Mouse (Mus musculus) adipose tissue, adult 10 weeks (tissue): ENCODE measurements around the gene Slc45a2. TPM values are rescaled to one million over a fixed set of nuclear protein-coding genes. Genes with fewer than 3 reads are reported as not detected.

Experiments used
- polyA plus RNA-seq: library from polyadenylated mRNA; stranded (reverse); fragments of 350-450 nt; fragmentation: Illumina TruSeq; extraction: RNeasy Lipid Tissue Mini Kit (QIAGEN cat#74804); gene quantifications from one replicate; pipeline ENCODE4 v1.2.3, GENCODE M21; 2014; ENCODE audit warnings: low read depth, low replicate concordance

The Slc45a2 gene
- polyA plus RNA-seq = not detected

DNA sequence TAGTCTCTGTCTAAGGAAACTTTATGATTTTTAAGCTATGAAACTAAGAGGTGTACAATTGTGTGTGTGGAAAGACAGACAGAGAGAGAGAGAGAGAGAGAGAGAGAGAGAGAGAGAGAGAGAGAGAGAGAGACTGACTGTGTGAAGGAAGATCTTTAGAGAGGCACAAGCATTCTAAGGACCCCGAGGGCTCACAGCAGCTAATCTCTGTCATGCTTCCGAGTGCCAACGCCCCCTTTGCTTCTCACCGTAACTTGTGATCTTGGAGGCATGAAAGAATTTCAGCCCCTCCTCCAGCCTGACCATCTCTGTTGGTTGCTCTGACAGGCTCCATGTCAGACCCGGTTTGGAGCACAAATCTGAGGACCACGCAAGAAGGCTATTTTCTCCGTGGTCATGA is at the start of gene Slc45a2:
TSS of gene Slc45a2 (plus strand) at position 301 of the 400 bp plus-strand sequence.

DNA sequence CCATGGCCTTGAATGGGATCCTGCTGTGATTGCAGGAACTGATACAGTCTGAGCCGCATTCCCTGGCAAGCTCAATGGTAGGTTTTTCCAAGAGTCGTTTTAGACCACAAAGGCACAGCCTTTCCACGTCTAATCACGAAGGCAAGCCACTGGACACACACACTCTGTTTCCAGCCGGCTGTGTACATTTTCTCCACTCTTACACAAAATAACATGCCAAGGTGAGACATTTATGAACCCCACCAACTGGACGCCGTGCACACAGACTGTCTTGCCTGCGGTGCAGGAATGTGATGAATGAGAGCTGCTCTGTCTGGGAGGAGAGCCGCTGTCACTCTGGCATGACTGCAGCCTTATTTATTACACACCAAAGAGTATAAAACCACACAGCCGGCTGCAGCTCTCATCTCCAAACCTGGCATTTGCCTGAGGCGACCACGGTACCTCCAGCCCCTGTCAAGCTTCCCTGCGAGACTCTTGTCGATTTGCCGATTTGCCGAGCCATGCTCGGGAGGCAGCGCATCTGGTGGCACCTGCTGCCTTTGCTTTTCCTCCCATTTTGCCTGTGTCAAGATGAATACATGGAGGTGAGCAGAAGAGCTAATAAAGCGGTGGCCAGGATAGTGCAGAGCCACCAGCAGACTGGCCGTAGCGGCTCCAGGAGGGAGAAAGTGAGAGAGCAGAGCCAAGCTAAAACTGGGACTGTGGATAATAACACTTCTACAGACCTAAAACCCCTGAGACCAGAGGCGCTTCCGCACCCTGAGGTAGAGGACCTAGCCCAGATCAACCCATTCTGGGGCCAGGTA is 48.4 kb upstream of the Slc45a2 start, which contains the start of gene C1qtnf3:
TSS of gene C1qtnf3 (plus strand) at position 382 of the 809 bp plus-strand sequence.

DNA sequence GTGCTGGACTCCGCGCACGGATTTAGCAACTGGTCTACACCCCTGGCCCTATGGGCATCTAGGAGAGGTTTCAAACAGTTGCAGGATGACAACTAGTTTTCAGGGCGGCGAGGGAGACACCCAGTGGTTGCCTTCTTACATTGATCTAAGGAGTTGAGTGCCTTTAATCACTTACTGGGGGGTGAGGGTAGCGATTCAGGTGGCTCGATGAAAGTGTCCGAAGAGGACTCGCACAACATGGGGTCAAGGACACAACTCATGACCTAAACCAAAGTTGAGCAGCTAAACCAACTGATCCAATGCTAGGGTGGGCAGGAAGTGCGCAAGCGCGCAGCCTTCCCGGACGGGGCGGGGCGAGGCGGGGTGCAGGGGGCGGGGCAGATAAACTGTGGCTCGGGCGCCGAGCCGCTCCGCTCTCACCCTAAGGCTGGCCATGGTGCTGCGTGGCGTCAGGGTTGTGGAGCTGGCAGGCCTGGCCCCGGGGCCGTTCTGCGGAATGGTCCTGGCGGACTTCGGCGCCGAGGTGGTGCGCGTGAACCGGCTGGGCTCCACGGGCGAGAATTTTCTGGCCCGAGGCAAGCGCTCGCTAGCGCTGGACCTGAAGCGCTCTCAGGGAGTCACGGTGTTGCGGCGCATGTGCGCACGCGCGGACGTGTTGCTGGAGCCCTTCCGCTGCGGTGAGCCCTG is 19.0 kb upstream of the Slc45a2 start, which contains the start of gene Amacr:
TSS of gene Amacr (plus strand) at position 380 of the 687 bp plus-strand sequence.

DNA sequence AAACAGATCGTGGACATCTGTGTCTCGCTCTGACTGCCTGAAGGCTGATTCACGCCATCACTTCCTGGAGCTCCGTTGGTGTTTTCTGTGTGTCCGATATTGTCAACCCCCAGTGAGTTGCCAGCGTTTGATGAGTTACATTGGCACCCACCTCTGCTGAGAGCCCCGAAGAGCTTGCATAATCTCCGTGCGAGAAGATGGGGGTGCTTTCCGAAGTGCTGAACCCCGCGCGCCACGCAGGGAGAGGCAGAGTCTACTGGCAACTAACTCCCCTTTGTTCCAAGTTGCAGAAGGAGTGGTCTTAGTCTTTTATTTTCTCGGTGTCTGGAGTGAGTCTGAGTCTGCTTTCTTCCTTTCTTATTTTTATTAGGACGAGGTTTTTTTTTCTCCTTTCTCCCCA is 37.2 kb downstream of the Slc45a2 start, which contains the start of gene Rxfp3:
TSS of gene Rxfp3 (minus strand) at position 281 of the 400 bp plus-strand sequence.

DNA sequence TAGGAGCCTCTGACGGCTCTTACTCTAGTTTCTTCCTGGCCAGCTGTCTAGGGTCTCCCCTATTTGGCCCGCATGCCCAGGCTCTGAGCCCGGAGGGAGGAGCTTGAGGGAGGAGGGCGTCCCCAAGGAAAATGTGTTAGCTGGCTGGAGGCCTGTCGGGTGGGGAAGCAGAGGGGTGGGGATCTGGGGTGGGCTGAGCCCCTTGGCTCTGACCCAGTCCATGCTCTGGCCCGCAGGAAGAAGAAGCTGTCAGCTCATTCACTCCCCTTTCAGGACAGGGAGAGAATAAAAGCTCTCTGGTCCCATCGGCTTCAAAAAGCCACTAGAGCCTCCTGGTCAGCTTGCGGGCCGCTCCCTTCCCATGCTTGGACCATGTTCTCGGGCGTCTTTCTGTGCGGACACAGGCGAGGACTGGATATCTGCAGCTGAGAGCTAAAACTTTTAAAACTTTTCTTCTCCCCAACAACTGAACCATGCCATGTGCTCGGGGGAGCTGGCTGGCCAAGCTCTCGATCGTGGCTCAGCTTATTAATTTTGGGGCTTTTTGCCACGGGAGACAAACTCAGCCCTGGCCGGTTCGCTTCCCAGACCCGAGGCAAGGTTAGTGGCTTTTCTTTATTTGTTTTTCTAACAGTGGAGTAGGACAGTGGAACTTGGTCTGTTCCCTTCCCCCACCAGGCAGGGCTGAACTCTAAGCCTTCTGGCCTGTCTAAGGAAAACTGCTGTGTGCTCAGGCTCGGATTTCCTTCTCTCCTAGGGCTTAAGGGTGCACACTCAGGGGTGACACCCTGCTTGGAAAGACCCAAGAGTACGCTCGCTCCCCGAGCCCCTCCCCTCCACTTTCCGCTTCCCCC is 64.3 kb downstream of the Slc45a2 start, which contains the start of gene Adamts12:
TSS of gene Adamts12 (plus strand) at position 233 of the 854 bp plus-strand sequence.

Other genes starting within 250 kb of the Slc45a2 start
- gene C1qtnf3, start 48.4 kb upstream of the Slc45a2 start, polyA plus RNA-seq = 7.9 TPM
- 12.3 TPM for gene Amacr, start 19.0 kb upstream of the Slc45a2 start, polyA plus RNA-seq
- gene Rxfp3, start 37.3 kb downstream of the Slc45a2 start, polyA plus RNA-seq = not detected
- gene Adamts12, start 64.1 kb downstream of the Slc45a2 start, polyA plus RNA-seq = 8.6 TPM